ENCODE assay signal across 8 mouse cellular contexts in the genomic region with DNA sequence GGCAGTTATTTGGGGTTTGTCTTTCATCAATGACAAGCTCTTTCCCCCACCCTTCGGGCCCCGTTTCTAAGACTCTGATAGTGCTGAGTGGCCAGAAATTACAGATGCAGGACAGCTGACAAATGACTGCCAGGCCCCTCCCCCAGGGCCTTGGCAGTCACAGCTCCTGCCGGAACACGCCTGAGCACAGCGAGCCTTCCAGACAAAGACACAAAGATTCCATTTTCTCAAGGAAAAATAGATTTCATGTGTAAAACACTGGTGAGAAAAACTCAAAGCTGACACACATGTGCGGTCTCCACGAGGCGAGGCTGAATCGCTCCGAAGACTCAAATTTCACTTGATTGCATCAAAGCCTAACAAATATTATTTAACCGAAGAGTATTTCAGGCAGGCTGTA.
DNase-seq lines count a peak whose midpoint lies in the region; ATAC-seq and TF ChIP-seq lines count a peak whose summit lies in the region.

No protein-coding gene starts in this region.

- ATAC-seq in cerebellum, adult (ENCODE audit: insufficient number of reproducible peaks, low FRiP score, low TSS enrichment): no peak
- ATAC-seq in embryonic facial prominence, embryonic 15.5 days (ENCODE audit: insufficient number of reproducible peaks, low FRiP score, low TSS enrichment, low read depth): peak; percentile 84
- ATAC-seq in heart, embryonic 12.5 days (ENCODE audit: insufficient number of reproducible peaks, low FRiP score): peak; percentile 84
- ATAC-seq in kidney, embryonic 14.5 days (ENCODE audit: low FRiP score, low TSS enrichment): peak; percentile 87
- no peak for ATAC-seq in liver, postnatal 0 days
- ATAC-seq in CD4-positive, CD25-positive, alpha-beta regulatory T cell, adult 4 months: no peak

- peaks cover 25% of the 10 kb centered on the region for H3K4me1 ChIP-seq in embryonic facial prominence, embryonic 15.5 days
- H3K4me1 ChIP-seq in heart, embryonic 12.5 days (replicated peaks): peaks cover 26% of the 10 kb centered on the region
- H3K4me1 ChIP-seq in kidney, embryonic 14.5 days (ENCODE audit: control insufficient read depth, insufficient read depth, low read length): peaks cover 21% of the 10 kb centered on the region
- no peaks in the 10 kb centered on the region for H3K4me1 ChIP-seq in liver, postnatal 0 days (ENCODE audit: insufficient read depth)
- H3K4me1 ChIP-seq in olfactory bulb, adult 2 months (ENCODE audit: control insufficient read depth, insufficient read depth, low read length): peaks cover 7% of the 10 kb centered on the region

- no peak for TF ChIP-seq POLR2A in olfactory bulb, adult 2 months (IDR thresholded peaks at IDR 0.05; ENCODE audit: insufficient read depth, low read depth, low read length)

- no peaks in the 10 kb centered on the region for H3K9me3 ChIP-seq in embryonic facial prominence, embryonic 15.5 days (replicated peaks)
- no peaks in the 10 kb centered on the region for H3K9me3 ChIP-seq in heart, embryonic 12.5 days (replicated peaks)
- H3K9me3 ChIP-seq in kidney, embryonic 14.5 days (ENCODE audit: control insufficient read depth, low read length): no peaks in the 10 kb centered on the region
- no peaks in the 10 kb centered on the region for H3K9me3 ChIP-seq in liver, postnatal 0 days (ENCODE audit: low read length)

- no peak for TF ChIP-seq EP300 in liver, postnatal 0 days (IDR thresholded peaks at IDR 0.05; ENCODE audit: low read depth)

- H3K4me3 ChIP-seq in embryonic facial prominence, embryonic 15.5 days (replicated peaks): peak overlapping the region; percentile 10; the same call in 1 of the 2 replicates
- H3K4me3 ChIP-seq in heart, embryonic 12.5 days: no peak overlapping the region
- peak overlapping the region; percentile 10; the same call in 1 of the 2 replicates for H3K4me3 ChIP-seq in kidney, embryonic 14.5 days (ENCODE audit: low read length)
- H3K4me3 ChIP-seq in liver, postnatal 0 days (ENCODE audit: low read depth, low read length): no peak overlapping the region
- no peak overlapping the region for H3K4me3 ChIP-seq in olfactory bulb, adult 2 months (ENCODE audit: insufficient read depth, low read depth, low read length)

- TF ChIP-seq CTCF in liver, postnatal 0 days (IDR thresholded peaks at IDR 0.05; ENCODE audit: low read depth): no peak
- no peak for TF ChIP-seq CTCF in olfactory bulb, adult 2 months (IDR thresholded peaks at IDR 0.05; ENCODE audit: insufficient read depth, low read depth, low read length)

- peaks cover 7% of the 10 kb centered on the region for H3K36me3 ChIP-seq in embryonic facial prominence, embryonic 15.5 days
- peaks cover 28% of the 10 kb centered on the region for H3K36me3 ChIP-seq in heart, embryonic 12.5 days
- peaks cover 22% of the 10 kb centered on the region; the same call in 1 of the 2 replicates for H3K36me3 ChIP-seq in kidney, embryonic 14.5 days (ENCODE audit: control insufficient read depth, insufficient read depth, low read length)
- H3K36me3 ChIP-seq in liver, postnatal 0 days (replicated peaks; ENCODE audit: insufficient read depth, low read length): no peaks in the 10 kb centered on the region

- no peak overlapping the region for H3K9ac ChIP-seq in embryonic facial prominence, embryonic 15.5 days
- H3K9ac ChIP-seq in heart, embryonic 12.5 days: 0 out of 2 replicates have a peak overlapping the region, but pooled peaks have one; percentile 36
- H3K9ac ChIP-seq in kidney, embryonic 14.5 days (ENCODE audit: low read depth, low read length): peak overlapping the region; percentile 31; the same call in 1 of the 2 replicates
- H3K9ac ChIP-seq in liver, postnatal 0 days (replicated peaks): no peak overlapping the region

- H3K27me3 ChIP-seq in embryonic facial prominence, embryonic 15.5 days: no peaks in the 10 kb centered on the region
- H3K27me3 ChIP-seq in heart, embryonic 12.5 days (replicated peaks): no peaks in the 10 kb centered on the region
- no peaks in the 10 kb centered on the region for H3K27me3 ChIP-seq in kidney, embryonic 14.5 days (ENCODE audit: control insufficient read depth, insufficient read depth, low read length)
- H3K27me3 ChIP-seq in liver, postnatal 0 days (ENCODE audit: insufficient read depth, low read length): no peaks in the 10 kb centered on the region

- WGBS in embryonic facial prominence, embryonic 15.5 days: 7% methylated on average over 11 of the region's 11 CpGs
- WGBS in heart, embryonic 12.5 days: 40% methylated on average over 11 of the region's 11 CpGs
- WGBS in kidney, embryonic 14.5 days: 19% methylated on average over 11 of the region's 11 CpGs
- WGBS in liver, postnatal 0 days (ENCODE audit: insufficient replicate concordance): 71% methylated on average over 11 of the region's 11 CpGs
- WGBS in olfactory bulb, adult 2 months: 21% methylated on average over 11 of the region's 11 CpGs

- peak overlapping the region; percentile 78 for H3K27ac ChIP-seq in embryonic facial prominence, embryonic 15.5 days (replicated peaks)
- H3K27ac ChIP-seq in heart, embryonic 12.5 days (ENCODE audit: poor library complexity, severe bottlenecking): peak overlapping the region; percentile 30; the same call in 1 of the 2 replicates
- peak overlapping the region; percentile 74; the same call in 1 of the 2 replicates for H3K27ac ChIP-seq in kidney, embryonic 14.5 days (ENCODE audit: low read depth, low read length)
- H3K27ac ChIP-seq in liver, postnatal 0 days (ENCODE audit: low read depth): no peak overlapping the region
- peak overlapping the region; percentile 45 for H3K27ac ChIP-seq in olfactory bulb, adult 2 months (ENCODE audit: insufficient read depth, low read depth, low read length)

- peak overlapping the region; percentile 34 for H3K4me2 ChIP-seq in embryonic facial prominence, embryonic 15.5 days (replicated peaks)
- peak overlapping the region; percentile 41 for H3K4me2 ChIP-seq in heart, embryonic 12.5 days
- H3K4me2 ChIP-seq in kidney, embryonic 14.5 days (replicated peaks; ENCODE audit: low read depth, low read length): peak overlapping the region; percentile 31; the same call in 1 of the 2 replicates
- H3K4me2 ChIP-seq in liver, postnatal 0 days (ENCODE audit: low read depth, low read length): peak overlapping the region; percentile 22; the same call in 1 of the 2 replicates

- DNase-seq in cerebellum, adult 11-12 months: peak; percentile 51
- peak; percentile 16 for DNase-seq in liver, postnatal 0 days

Comparison
In these comparisons a context has a peak if more than half of its experiments do, and no peak if none do; other contexts are left out.
1. ATAC-seq: peak in embryonic facial prominence, embryonic 15.5 days (single experiment), heart, embryonic 12.5 days (single experiment) and kidney, embryonic 14.5 days (single experiment); none in cerebellum, adult (single experiment), liver, postnatal 0 days (single experiment) and CD4-positive, CD25-positive, alpha-beta regulatory T cell, adult 4 months (single experiment).
2. H3K4me3 ChIP-seq: peak in embryonic facial prominence, embryonic 15.5 days (single experiment) and kidney, embryonic 14.5 days (single experiment); none in heart, embryonic 12.5 days (single experiment), liver, postnatal 0 days (single experiment) and olfactory bulb, adult 2 months (single experiment).
3. H3K9ac ChIP-seq: peak in heart, embryonic 12.5 days (single experiment) and kidney, embryonic 14.5 days (single experiment); none in embryonic facial prominence, embryonic 15.5 days (single experiment) and liver, postnatal 0 days (single experiment).
4. Peak in every context shown above with its lines, with median percentiles within 50 percentile points of each other: H3K4me2 ChIP-seq.